Mouse (Mus musculus): Measurements from ENCODE around the gene Bhlha15.

Bhlha15 gene

GRCm38 (mm10) chr5:144189950-144190583, at the start of gene Bhlha15:
Gene Bhlha15 (plus strand): TSS chr5:144190286.
- DNase-seq (ENCODE audit: low spot score) = peak; percentile 66

DNA sequence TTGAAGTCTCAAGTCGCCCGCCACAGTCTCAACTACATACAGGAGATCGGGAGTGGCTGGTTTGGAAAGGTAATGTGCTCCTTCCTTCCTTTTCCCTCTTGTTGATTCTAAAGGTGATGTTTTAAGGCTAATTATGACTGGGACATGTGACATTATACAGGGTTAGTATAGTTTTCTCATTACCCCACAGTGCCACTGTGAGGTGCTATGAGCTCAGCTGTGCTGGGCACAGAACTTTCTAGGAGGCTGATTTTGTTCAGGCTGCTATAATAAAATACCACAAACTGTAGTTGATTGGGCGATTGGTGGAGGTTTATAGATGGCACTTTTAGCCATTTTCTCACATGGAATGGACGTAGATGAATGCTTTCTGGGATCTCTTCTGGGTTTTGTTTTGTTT, 46.6 kb upstream of the Bhlha15 start:
- no peak for DNase-seq (ENCODE audit: low spot score)

DNA sequence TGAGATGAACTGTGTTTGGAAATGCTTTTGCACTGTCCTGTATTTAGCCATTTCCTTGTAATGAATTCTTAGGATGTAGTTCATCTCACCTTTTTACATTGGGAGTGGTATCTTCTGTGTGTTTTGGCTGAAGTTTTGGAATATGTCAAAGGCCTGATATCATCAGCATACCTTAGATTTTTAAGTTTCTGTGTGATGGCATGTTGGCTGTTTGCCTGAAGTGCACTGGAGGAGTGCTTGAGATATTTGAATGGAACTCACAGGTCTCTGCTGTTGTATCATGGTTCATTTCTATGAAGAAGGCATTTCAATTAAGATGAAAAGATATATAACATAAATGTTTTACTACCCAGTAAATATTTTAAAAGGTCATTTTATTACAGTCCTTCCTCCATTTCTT, 43.2 kb upstream of the Bhlha15 start:
- DNase-seq (ENCODE audit: low spot score) = no peak

GRCm38 (mm10) chr5:144149530-144149929, 40.6 kb upstream of the Bhlha15 start:
- no peak for DNase-seq (ENCODE audit: low spot score)

DNA sequence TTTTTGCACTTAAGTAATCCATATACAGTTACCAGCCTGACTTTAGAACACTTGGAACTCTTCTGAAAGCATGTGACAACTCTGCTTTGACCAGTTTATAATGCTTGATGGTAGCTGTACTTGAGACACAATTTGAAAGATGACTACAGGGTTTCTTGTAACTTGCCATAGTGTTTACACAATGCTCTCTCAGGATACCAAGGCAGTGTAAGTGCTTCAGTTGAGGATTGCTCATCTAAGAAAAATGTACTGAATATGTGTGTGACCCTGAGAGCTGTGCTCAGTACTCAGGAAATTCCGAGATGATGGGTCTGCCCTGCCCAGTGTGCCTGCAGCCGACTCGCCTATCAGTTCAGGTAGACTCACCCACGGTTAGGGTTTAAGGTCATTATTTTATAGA, 38.8 kb upstream of the Bhlha15 start:
- no peak for DNase-seq (ENCODE audit: low spot score)

DNA sequence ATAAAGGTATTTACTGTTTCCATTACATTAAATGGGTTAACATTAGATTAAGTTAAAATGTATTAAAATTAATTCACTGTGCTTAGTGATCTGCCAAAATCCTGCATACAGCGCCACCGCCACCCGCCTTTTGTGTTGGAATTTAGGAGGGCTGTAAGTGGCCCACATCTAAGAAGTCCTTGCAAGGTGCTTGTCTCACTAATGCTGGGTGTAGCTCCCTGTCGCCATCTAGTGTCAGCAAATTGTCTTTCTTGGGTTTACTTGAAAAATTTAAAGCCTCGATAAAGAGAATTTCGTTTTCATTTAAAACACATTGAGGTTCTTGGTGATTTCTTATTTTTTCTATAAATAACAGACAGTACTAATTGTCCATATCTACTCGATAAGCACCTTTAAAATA, 35.6 kb upstream of the Bhlha15 start:
- DNase-seq (ENCODE audit: low spot score) = no peak

DNA sequence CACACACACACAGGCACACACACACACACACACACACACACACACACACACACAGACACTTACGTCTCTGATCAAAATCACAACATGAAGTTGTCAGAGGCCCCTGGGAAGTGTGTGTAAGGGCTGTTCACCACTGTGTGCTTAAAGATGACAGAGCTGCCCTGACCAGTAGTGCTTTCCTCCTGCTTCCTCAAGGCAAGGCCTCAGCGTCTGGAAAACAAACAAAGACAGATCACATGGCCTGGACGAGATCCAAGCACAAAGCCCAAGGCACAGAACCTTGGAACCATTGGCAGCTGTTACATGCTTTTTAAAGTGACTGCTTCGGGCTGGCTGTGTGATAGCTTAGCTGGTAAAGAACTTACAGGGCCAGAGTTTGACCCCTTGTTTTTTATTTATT, 31.5 kb upstream of the Bhlha15 start:
- DNase-seq (ENCODE audit: low spot score) = peak; percentile 73

DNA sequence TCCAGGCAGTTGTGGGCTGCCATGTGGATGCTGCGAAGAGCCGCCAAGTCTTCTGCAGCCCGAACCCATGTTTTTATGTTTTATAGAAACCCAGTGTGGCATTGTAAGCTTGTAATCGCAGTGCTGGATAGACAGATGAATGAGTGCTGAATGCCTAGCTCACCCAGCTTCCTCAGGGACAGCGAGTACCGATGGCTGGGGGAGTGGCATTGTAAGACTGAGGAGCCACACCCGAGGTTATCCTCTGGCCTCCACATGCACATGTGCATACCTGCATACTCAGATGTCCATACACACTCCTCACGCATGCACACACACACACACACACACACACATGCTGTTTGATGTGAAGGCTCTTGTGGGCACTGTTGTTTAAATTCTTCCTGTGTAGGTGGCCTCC, 30.9 kb upstream of the Bhlha15 start:
- DNase-seq (ENCODE audit: low spot score) = no peak

DNA sequence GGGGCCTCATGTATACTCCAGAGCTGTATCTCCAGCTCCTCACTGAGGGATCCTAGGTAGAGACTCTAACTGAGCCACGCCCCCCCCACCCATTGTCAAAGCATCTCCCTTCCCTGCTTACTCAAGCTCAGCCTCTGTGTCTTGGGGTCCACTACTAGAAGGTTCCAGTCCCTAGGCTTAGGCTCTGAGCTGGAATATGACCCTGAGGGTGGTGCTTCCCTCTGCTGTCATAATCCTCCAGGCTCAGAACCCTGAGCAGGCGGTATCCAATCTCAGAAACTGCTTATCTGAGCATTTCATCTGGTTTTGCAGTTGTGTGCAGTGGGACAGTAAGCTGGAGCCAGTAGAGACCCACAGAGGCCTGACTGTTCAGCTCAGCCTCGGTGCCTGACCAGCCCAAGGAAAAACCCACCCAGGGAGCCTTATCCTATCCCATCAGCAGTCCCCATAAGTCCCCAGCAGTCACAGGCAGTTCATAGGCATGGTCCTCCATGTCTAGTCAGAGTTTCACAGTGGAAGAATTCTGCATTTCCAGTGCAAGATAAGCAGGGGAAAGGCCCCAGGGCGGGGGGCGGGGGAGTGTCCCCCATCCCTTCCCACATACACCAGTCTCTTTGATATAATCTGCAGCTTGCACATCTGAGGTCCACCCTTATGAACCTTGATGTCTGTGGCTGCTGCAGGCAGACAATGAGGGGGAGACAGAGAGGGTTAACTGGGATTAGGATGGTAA, 27.8 kb upstream of the Bhlha15 start:
- DNase-seq (ENCODE audit: low spot score) = no peak

DNA sequence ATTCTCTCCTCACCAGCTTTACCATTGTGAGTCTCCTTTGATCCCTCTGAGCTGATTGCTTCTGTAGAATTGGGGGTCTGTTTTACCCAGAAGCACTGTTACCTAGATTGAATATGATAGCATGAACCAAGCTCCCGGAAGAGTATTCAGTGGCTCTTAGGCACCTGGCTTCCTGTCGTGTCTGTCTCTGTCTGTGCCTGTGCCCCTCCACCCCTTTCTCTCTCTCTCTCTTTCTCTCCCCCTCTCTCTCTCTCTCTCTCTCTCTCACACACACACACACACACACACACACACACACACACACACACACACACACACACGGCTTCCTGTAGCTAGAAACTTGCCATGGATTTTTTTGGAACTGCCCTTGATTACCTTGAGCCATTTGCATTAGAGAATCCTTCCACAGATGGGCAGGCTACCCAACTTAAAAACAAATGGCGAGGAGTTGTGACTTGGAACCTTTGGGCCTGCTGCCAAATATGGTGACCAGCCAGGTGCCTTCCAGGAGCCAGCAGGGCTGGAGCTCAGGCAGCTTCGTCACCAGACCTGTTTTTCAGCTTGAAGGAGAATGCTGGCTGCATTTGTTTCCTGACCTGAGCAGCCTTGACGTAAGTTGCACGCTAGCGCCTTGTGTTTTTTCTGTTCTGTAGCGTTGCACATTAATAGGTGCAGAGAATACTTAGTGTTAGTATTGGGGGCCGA, 27.1 kb upstream of the Bhlha15 start:
- peak; percentile 40 for DNase-seq (ENCODE audit: low spot score)

DNA sequence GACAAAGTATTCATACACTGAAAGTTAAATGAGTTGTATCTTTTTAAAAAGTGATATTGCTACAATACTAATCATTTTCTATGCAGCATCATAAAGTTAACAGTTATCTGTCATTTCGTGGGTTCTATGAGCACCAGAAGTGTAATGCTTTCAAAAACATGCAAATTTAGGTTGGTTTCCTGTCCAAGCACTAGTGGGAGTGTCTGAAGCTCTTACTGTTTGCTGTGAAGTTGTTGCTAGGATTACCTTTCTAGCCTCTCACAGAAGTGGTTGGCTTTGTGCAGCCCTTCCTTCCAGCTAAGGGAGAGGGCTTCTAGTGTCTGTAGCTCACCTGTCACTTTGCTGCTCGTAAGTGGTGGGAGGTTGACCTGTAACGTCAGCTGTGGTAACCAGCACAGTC, 24.3 kb upstream of the Bhlha15 start:
- DNase-seq (ENCODE audit: low spot score) = no peak

GRCm38 (mm10) chr5:144169275-144169975, 20.7 kb upstream of the Bhlha15 start:
- no peak for DNase-seq (ENCODE audit: low spot score)

- DNase-seq (ENCODE audit: low spot score) = no peak
These were observed 16.4 kb upstream of the Bhlha15 start for GRCm38 (mm10) chr5:144173648-144174047.

- DNase-seq (ENCODE audit: low spot score) = no peak
These were observed 11.9 kb upstream of the Bhlha15 start for GRCm38 (mm10) chr5:144178216-144178615.

DNA sequence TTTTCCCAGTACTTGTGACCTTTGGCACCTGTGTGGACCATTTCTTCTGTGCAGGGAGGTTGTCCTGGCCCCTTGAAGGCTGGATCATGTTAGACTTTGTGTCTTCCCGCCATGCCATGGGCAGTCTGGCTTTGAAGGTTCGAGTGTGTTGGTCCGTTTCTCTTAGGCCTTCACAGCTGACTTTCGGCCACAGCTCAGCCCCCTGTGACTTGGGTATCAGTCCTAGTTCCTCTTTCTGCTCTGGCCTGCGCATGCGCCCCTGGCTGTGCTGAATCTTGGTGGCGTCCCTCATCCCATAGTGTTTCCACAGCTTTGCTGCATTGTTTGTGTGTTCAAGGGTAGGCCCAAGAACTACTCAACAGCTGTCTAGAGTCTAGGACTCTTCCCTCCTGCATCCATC, 8.8 kb upstream of the Bhlha15 start:
- DNase-seq (ENCODE audit: low spot score) = no peak

GRCm38 (mm10) chr5:144182542-144183247, 7.4 kb upstream of the Bhlha15 start:
- DNase-seq (ENCODE audit: low spot score) = no peak

- DNase-seq (ENCODE audit: low spot score) = no peak
These were observed 6.9 kb upstream of the Bhlha15 start for GRCm38 (mm10) chr5:144183248-144183559.

GRCm38 (mm10) chr5:144183647-144184335, 6.3 kb upstream of the Bhlha15 start:
- no peak for DNase-seq (ENCODE audit: low spot score)

- no peak for DNase-seq (ENCODE audit: low spot score)
These were observed 5.6 kb upstream of the Bhlha15 start for GRCm38 (mm10) chr5:144184350-144185045.

GRCm38 (mm10) chr5:144188422-144188821, 1.7 kb upstream of the Bhlha15 start:
- DNase-seq (ENCODE audit: low spot score) = no peak

- DNase-seq (ENCODE audit: low spot score) = no peak
These were observed 759 bp upstream of the Bhlha15 start for GRCm38 (mm10) chr5:144189327-144189726.

All from ovary, postnatal 36 days (tissue).